Mouse (Mus musculus) testis, adult 10 weeks (tissue): ENCODE results near the gene Slc35f5. TPM values are rescaled to one million over a fixed set of nuclear protein-coding genes. Genes with fewer than 3 reads are reported as not detected.

Experiments used
- polyA plus RNA-seq: library from polyadenylated mRNA; stranded (reverse); fragments of 350-450 nt; fragmentation: Illumina TruSeq; extraction: RNeasy Lipid Tissue Mini Kit (QIAGEN cat#74804); gene quantifications from one replicate; pipeline ENCODE4 v1.2.3, GENCODE M21; 2014; ENCODE audit warnings: low read depth, low replicate concordance

The Slc35f5 gene
- polyA plus RNA-seq: 20.3 TPM

DNA sequence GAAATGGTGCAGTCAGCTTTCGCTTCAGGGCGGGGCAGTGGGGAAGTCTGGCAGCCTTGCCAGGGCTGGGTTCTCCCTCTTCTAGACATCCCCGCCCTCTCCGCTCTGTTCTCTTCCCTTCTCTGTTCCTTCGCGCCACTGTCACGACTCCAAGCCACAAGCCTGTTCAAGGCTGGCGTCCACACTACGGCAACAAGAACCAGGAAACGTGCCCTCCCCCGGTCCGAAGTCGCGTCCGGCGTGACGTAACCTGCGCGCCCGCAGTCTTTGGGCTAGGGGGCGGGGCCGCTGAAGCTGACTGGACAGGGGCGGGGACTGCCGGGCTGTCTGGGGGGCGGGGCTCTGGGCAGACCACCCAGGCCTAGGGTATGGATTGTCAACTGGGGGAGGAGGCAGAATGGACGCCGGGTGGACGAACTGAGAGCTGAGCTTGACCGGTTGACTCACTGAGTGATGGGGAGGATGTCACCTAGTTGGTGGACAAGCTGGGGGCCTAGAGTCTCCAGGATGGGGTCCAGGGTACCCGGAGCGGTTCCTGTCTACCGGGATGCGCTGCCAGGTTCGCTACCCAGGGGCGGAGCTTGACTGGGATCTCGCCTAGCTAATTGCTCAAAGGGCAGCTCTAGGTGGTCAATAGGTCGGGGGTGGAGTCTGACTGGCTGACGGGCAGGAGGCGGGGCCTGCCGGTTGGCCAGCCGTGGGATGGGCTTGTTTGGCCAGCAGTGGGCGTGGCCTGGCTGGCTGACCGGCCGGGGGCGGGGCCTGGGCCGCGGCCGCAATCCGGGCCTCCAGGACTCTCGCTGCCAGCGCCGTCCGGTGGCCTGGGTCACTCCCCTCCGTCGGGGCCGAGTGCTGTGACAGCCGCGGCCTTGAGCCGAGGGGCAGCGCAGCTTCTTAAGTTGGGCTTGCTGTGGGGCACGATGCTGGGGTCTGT is at the start of gene Slc35f5:
Gene Slc35f5, plus strand, starts transcription at position 337 of the 934 bp plus-strand sequence.

Other genes starting within 250 kb of the Slc35f5 start
- 85.4 TPM for gene Actr3, start 124.9 kb upstream of the Slc35f5 start, polyA plus RNA-seq
- 1.5 TPM for gene Gpr39, start 116.4 kb downstream of the Slc35f5 start, polyA plus RNA-seq